Mouse (Mus musculus) left cerebral cortex, postnatal 36 days (tissue): ENCODE results near the gene Tmem239. TPM values are rescaled to one million over a fixed set of nuclear protein-coding genes. Genes with fewer than 3 reads are reported as not detected.
A peak's percentile ranks its signal among the peaks of the same experiment; 100 is the strongest.

ENCODE experiments used
- DNase-seq, 2 experiments: peaks; one replicate each; pipeline ENCODE4 v3.0.0; 2021 to 2022; ENCODE audit warnings: low spot score in 2 of 2, mixed read lengths in 1 of 2
- intact Hi-C: fragments of 180-260 bp; cut with DNase I; formaldehyde crosslinking; loops from one replicate; pipeline ENCODE4 v1.15.1; 2025
- total RNA-seq, 2 experiments: library from RNA; stranded (reverse); gene quantifications; 2 replicates each; pipeline ENCODE4 v1.2.3; 2021

The Tmem239 gene
- total RNA-seq, 2 experiments from 2014 or later = not detected

DNA sequence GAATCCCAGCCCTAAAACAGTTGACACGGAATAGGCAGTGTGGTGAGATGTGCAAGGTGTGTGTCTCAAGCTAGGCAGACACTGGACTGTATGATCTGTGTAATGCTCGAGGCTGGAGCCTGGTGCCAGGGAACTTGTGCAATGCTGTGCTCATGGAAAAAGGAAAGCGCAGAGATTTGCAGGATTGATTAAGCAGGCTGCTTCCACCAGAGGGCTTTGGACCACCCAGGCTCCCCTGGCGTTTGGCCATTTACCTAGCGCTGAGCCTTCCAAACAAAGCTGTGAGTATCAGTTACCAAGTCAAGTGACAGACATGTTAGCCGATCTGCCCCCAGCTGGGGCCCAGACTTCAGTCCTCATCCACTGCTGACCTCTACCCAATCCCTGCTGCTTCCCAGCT, 1.9 kb downstream of the Tmem239 start:
- intact Hi-C loops = no loop called here
- DNase-seq = no peak

DNA sequence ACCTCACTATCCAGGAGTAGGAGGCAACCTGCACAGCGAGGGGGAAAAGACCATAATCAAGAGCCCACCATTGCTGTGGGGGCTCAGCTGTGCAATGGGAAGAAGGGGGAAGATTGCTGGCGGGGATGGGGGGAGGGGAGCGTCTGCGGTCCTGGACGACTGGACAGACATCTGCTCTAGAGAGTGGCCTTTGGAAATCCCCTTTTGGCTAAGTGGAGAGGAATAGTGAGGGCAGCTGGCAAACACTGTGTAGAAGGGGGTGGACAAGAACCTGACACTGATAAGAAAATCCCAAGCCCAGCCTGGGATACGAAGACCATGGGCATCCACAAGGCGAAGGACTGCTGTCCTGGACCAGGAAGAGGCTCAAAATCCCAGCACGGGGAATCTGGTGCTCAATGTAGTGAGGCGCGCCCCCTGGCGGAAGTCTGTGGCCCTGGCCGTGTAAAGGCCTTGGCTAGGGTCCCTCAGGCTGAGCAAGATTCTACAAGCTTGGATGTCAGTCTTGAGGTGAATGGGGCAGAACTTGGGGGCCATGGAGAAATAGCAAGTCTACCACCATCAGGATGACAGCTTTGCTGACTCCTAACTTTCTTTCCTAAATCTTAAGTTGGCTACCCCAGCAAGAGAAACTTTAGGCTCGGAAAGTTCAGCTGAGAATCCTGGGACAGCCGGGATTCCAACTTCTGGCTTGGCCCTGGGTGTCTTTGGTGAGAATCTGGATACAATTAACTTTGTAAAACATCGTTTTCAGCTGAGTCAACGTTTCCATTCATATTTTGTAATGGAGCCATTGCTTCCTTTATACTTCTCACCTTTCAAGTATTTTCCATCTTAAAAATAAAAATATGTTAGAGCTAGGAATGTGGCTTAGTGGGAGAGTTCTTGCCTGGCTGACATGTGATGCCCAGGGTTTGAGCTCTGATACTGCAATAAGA, 5.5 kb downstream of the Tmem239 start:
- peak; percentile 67 to 68 for DNase-seq
- intact Hi-C loops = loop anchor here (1.0 kb wide), 1 partner anchor 122 kb away; no protein-coding TSS in a partner anchor

DNA sequence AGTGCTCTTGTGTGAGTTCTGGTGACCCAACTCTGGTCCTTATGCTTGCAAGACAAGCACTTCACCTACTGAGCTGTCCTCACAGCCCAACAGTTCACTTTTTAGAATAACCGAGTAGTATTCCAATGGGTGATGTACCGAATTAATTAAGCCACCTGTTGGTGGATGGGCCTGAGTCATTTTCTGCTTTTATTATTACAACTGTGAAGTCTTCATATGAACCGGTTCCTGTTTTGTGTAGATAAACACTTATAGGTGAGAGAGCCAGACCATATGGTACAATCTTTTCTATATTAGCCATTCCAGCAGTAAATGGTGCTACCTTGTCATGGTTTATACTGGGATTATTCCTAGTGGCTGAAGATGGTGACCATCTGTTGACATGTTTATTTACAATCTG, 6.5 kb downstream of the Tmem239 start:
- intact Hi-C loops = no loop called here
- no peak for DNase-seq

DNA sequence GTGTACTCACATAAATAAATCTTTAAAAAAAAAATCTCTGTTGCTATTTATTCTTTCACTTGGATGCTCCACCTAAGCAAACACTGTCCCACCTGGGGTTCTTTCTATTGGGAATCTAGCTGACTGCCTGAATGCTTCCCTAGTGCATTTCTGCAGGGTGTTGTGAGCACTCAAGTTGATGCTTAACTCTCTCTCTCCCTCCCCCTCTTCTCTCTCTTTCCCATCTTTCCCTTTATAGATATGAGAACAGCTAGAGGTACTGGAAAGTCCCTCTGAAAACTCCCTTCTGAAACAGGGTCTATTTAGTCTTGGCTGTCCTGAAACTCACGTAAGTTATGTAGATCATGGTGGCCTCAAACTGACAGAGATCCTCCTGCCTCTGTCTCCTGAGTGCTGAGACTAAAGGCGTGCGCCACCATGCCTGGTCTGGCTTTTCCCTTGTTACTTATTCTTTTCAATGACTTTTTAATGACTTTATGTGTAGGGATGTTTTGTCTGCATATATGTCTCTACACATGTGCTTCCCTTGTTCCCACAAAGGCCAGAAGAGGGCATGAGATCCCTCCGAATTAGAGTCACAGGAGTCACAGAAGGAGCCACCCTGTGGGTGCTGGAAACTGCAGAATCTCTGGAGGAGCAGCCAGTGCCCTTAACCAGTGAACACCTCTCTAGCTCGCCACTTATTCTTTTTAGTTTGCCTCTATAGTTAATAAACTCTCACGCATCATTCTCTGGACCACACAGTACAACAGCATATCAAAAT, 8.0 kb downstream of the Tmem239 start:
- no peak for DNase-seq
- intact Hi-C loops = no loop called here

DNA sequence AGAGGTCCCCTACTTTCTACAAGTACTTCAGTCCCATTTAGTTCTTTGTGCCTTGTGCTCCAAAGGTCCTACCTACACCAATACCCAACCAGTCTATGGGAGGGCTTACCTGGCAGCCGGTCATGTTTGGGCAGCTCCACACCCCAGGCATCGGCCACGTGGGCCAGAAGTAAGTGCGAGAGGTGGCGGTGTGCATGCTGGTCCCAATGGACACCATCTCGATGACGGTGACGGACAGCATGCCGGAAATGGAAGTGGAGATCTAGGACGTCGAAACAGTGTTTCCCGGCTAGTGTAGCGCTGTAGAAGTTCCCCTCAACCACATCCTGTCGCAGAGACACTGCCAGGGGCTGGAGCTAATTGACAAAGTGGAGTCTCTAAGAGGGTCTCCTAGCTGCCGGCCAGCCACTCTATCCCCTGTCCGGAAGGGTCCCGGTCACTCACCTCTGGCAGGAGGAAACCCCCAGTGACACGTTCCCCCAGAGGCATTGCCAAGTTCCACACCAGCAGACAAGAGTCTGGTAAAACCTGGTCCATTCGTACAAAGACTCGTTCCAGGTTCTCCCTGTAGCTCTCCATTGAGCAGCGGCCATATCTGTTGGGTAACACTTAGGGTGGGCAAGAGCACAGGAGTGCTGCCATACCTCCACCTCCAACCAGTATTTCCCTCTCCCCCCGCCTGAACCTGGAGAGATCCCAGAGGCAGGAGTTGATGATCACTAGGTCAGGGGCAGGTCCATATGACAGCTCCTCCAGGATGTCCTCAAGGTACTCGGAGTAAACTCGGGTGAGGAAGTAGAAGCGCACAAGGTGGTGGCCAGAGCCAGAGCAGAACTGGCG, 15.7 kb downstream of the Tmem239 start:
- DNase-seq = no peak
- intact Hi-C loops = no loop called here

DNA sequence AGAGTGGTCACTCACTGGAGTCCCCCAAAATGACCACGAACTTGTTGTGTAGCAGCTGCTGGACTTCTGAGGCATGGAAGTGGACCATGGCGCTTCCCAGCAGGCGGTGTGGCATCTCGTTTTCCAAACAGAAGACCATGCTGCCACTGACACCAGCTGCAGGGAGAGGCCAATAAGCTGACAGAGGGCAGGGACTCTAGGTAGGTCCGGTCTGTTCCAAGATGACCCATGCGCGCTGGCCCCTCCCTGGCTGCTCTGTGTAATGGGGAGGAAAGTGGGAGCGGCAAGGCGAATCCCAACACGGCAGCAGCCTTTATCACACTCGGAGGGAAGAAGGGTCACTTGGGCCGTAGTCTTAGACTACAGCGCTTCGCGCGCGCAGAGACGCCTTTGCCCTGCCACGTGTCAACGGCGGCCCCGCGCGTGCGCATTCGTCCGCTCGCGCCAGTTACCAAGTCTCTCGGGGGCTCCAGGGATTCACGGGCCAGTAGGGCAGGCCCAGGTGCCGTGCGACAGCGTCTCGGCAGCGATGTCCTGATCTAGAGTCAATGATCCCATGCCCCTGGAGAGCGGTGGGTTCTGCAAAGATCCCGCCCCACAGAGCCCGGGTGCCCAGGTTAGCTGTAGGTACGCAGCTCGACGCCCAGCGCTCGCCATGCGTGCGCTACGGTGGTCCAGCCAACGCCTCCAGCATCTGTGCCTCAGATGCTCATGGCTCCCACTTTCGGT, 17.3 kb downstream of the Tmem239 start:
- intact Hi-C loops = no loop called here
- DNase-seq = peak; percentile 85 to 86

DNA sequence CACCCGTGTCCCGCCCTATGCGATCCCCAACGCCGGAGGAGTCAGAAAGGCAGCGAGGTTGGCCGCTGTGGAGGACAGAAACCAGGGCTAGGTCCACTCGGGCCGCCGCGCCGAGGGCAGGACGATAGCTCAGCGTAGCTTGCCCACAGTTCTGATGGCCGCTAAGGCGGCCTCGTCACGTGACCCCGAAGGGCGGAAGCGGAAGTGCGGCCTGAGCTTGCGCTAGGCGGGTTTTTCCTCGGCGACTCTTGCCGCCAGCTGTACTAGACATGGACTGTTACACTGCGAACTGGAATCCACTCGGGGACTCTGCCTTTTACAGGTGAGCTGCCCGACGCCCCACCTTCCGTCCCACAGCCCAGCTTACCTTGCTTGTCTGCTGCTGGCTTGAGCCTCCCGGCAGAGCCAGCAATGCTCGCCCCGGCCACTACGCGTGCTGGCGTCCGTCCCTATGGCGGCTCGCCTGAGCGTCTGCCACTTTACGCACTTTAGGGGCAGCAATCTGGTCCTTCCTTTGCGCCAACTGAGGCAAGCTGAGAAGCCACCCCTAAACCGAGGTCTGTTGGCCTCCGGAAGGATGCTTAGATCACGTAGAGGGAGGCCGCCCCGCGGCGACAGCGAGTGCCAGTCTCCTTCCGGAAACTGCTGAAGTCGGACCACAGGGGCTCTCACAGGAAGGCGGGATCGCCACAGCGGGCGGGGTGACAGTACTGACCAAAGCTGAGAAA, 18.0 kb downstream of the Tmem239 start, which contains the start of the genes Vps16 and Pced1a:
Gene Vps16, plus strand, starts transcription at position 214 of the 728 bp plus-strand sequence.
Gene Pced1a, minus strand, starts transcription at position 576 of the 728 bp plus-strand sequence.
- intact Hi-C loops = no loop called here
- peak; percentile 95 to 96 for DNase-seq

DNA sequence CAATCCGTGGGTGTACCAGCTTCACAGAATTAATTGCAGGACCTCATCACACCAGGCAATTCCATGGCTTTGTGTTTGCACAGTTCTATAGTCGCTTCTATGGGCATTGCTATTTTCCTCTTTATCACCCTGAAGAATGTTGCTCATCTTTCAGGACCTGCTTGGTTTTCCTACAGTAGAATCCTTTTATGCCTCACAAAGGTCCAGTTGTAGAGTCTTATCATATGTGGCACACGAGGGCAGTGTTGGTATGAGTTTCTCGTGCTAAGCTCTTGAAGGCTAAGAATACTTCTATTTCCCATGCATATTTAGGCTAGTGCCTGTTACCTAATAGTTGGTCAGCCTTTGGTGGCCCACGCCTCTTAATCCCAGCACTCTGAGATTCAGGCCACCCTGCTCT, 18.8 kb downstream of the Tmem239 start:
- no peak for DNase-seq
- intact Hi-C loops = no loop called here

DNA sequence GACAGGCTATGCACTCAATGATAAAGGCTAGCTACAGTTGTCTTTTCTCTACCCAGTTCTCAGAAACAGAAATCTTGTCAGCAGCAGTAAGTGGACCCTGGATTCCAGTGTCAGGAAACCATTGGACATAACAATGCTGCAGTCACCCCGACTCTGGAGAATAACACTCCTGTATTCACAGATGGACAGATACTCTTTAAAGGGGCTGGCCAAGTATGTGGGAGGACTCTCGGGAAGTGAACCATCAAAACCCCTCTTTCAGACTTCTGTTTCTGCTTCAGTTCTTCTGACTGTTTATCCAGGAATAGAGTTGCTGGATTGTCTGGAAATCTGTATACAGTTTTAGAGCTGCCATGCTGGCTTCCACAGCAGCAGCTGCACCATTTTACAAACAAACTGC, 23.6 kb downstream of the Tmem239 start:
- intact Hi-C loops = no loop called here
- no peak for DNase-seq

DNA sequence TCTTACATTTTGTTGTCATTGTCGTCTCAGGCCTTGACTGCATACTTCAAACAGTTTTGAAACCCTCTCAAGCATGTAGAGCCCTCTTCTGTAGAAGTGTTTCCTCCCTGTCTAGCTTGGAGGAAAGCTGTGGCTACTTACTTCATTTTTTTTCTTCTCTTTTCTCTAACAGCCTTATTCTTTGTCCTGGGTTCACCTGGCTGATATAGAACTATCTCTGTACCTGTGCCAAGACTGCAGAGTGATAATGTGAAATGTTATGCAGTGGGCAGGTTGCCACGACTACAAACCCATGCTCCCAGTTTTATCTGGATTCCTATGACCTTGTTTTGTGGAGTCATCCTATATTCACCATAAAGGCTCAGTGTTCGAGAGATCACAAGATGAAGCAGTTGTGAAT, 24.2 kb downstream of the Tmem239 start:
- intact Hi-C loops = no loop called here
- DNase-seq = no peak

DNA sequence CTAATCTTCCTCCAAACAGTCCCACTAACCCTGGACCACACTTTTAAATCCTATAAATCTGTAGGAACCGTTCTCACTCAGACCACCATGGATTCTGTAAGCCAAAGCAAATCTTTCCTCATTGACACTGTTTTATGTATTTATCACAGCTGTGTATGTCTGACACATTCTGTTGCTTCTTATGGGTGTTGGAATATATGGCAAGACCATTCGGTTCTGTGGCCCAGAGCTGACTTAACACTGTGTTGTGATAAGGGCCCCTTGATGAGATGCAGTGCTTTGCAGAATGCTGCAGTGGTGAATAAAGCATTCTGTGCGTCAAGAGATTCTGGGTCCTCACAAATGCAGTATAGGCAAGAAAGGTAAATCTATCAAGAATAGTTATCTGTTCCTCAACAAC, 25.9 kb downstream of the Tmem239 start:
- intact Hi-C loops = no loop called here
- DNase-seq = no peak

DNA sequence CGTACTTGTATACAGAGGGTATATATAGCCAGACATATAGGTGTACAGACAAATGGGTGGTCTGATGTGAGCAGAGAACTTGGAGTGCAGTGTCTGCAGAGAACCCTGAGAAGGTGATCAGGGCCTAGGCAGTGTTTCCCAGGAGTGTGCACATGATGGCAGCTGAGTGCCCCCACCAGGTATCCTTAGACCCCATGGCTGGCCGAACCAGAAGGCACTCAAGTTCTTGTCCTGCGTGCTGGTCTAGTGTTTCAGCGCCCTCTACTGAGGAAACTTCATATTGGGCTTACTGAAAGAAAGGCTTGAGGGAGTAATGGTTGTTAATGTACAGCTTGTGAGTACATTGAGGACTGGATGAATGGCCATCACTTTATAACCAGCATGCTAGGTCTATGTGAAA, 26.9 kb downstream of the Tmem239 start:
- no peak for DNase-seq
- intact Hi-C loops = no loop called here

DNA sequence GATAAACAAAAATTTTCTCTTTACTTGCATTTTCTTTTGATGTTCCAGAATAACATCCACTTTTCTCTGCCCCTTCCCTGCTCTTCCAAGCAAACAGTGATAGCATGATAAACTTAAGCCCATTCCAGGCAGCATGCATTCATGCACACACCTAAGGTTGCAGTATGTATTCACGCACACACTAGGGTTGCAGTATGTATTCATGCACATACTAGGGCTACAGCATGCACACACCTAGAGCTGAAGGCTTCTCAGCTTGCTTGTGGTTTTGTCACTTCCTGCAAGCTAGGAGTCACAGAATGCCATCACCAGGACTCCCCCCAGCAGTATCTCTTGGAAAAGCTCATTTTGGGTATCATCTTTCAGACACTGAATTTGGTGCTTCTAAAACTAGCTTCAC, 30.5 kb downstream of the Tmem239 start:
- intact Hi-C loops = no loop called here
- no peak for DNase-seq

DNA sequence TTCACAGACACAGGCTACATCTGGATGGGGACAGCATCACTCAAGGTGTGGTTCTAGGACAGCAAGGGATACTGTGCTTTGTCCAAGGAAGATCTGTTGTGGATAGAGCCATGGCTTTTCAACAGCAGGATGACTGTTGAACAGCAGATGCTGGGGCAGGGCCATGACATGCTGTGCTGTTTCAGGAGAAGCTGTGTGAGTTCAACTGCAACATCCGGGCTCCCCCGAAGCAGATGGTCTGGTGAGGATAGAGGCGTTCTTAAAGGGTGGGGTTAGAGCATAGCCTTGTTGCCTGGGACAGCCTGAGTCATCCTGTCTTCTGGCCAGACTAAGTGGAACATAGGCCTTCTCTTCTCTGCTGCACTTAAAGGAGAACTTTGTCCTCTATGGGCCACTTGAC, 32.6 kb downstream of the Tmem239 start:
- intact Hi-C loops = no loop called here
- DNase-seq = no peak

DNA sequence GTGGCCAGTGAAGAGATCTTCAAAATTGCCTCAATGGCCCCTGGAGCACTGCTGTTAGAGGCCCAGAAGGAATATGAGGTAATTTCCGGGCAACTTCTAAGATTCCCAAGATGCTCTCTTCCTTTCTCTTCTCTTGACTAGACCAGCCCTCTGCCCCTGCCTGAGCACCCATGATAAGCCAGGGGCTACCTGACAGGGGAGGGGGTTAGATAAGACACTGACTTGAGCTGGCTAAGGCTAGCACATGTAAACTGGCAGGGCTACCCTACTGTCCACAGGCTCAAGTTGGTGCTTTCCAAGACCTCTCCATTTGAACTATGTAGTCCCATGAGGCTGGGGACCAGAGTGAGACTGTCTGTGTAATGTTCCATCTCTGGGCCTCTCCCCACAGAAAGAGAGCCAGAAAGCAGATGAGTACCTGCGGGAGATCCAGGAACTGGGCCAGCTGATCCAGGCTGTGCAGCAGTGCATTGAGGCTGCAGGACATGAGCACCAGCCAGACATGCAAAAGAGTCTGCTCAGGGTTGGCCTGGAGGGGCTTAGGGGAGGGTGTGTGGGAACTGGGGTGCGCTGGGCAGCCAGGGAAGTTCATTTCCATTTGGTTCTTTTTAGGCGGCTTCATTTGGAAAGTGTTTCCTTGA, 33.7 kb downstream of the Tmem239 start:
- intact Hi-C loops = no loop called here
- no peak for DNase-seq

DNA sequence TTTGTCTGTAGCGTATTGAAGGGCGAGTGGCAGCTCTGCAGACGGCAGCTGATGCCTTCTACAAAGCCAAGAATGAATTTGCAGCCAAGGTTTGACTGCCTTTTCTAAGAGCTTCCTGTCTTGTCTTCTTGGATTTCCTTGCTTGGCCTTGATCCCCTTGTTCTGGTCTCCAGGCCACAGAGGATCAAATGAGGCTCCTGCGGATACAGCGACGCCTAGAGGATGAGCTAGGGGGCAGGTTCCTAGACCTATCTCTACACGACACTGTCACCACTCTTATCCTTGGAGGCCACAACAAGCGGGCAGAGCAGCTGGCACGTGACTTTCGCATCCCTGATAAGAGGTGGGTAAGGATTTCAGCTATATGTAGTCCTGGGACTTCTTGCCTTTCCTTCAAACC, 35.9 kb downstream of the Tmem239 start:
- intact Hi-C loops = no loop called here
- no peak for DNase-seq

DNA sequence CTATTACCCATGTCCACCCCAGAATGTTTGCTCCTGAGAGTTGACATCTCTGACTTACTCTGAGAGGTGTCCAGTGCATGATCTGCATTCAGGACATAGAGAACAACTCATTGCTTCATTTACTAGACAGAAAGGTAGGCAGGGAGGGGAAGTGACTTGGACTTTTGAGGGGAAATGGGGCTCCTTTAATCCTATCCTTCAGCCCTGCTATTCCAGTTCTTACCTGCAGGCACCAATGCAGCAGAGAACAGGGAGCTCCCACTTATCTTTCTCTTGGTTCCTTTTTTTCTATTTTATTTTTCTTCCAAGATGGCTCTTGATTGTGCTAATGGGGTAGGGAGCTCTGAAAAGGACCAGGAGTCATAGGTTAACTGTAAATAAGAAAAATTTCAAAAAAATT, 42.2 kb downstream of the Tmem239 start:
- DNase-seq = no peak
- intact Hi-C loops = no loop called here
